Mouse (Mus musculus) megakaryocyte, embryonic 14.5 days (primary cell): ENCODE measurements around the gene Tjp1.

Source experiments
- FLI1 ChIP-seq: IDR thresholded peaks from 2 replicates; pipeline ENCODE4 v1.6.1; 2012; ENCODE audit warnings: low read length, inconsistent platforms, mixed read lengths
- GATA1 ChIP-seq: IDR thresholded peaks from 3 replicates; pipeline ENCODE4 v1.6.1; 2012; ENCODE audit warnings: mixed read lengths, low read length, inconsistent platforms, borderline replicate concordance

GRCm38 (mm10) chr7:65545741-65546140, 18.2 kb upstream of the Tjp1 start:
- no peak for TF ChIP-seq GATA1
- TF ChIP-seq FLI1 = no peak
